Mouse (Mus musculus) adrenal gland, postnatal 25 days (tissue): ENCODE measurements around the gene Abcd1. TPM values are rescaled to one million over a fixed set of nuclear protein-coding genes. Genes with fewer than 3 reads are reported as not detected.

ENCODE experiments used
- DNase-seq: peaks from one replicate; pipeline ENCODE4 v3.0.0; 2021; ENCODE audit warnings: mixed read lengths
- total RNA-seq: library from RNA; stranded (reverse); gene quantifications from 2 replicates; pipeline ENCODE4 v1.2.3, GENCODE M21; 2021

Abcd1 gene
- total RNA-seq, 1 experiment from 2014 or later: 37.0 TPM

- no peak for DNase-seq
These were observed 28.5 kb downstream of the Abcd1 start for GRCm38 (mm10) chrX:73744774-73745481.

GRCm38 (mm10) chrX:73748977-73749376 lies 32.6 kb downstream of the Abcd1 start:
- no peak for DNase-seq

GRCm38 (mm10) chrX:73756334-73757140 lies 40.1 kb downstream of the Abcd1 start, which contains the start of gene Plxnb3:
Gene Plxnb3 (plus strand): TSS chrX:73757090.
- no peak for DNase-seq

GRCm38 (mm10) chrX:73758611-73759290 lies 42.4 kb downstream of the Abcd1 start:
- DNase-seq: peak; percentile 16

- DNase-seq: peak; percentile 73
These were observed 48.9 kb downstream of the Abcd1 start for GRCm38 (mm10) chrX:73765311-73765710.

GRCm38 (mm10) chrX:73767267-73767666 lies 50.9 kb downstream of the Abcd1 start:
- DNase-seq: no peak

GRCm38 (mm10) chrX:73774168-73774760 lies 57.9 kb downstream of the Abcd1 start, which contains the start of gene Srpk3:
Gene Srpk3 (plus strand): TSS chrX:73774405.
- DNase-seq: no peak

- no peak for DNase-seq
These were observed 58.5 kb downstream of the Abcd1 start for GRCm38 (mm10) chrX:73774802-73775483.

- no peak for DNase-seq
These were observed 65.8 kb downstream of the Abcd1 start for GRCm38 (mm10) chrX:73782227-73782626.

- DNase-seq: no peak
These were observed 69.3 kb downstream of the Abcd1 start for GRCm38 (mm10) chrX:73785666-73786065.

GRCm38 (mm10) chrX:73786364-73787224 lies 70.2 kb downstream of the Abcd1 start, which contains the start of the genes Idh3g and Ssr4:
Gene Idh3g (minus strand): TSS chrX:73786897.
Gene Ssr4 (plus strand): TSS chrX:73787028.
- peak; percentile 84 for DNase-seq

GRCm38 (mm10) chrX:73787225-73787558 lies 70.8 kb downstream of the Abcd1 start:
- no peak for DNase-seq

Other genes with a start within 250 kb of the Abcd1 start
- gene Bgn, start 233.0 kb upstream of the Abcd1 start, total RNA-seq: 185 and 205 TPM in 2 replicates
- 38.1 and 43.3 TPM in 2 replicates for gene Atp2b3, start 213.5 kb upstream of the Abcd1 start, total RNA-seq
- gene Dusp9, start 77.2 kb upstream of the Abcd1 start, total RNA-seq: 0.33 and 0.88 TPM in 2 replicates
- 9.4 TPM in 2 replicates for gene Pnck, start 56.5 kb upstream of the Abcd1 start, total RNA-seq
- gene Slc6a8, start 43.4 kb upstream of the Abcd1 start, total RNA-seq: 64.2 and 70.4 TPM in 2 replicates
- 250 and 262 TPM in 2 replicates for gene Bcap31, start 422 bp upstream of the Abcd1 start, total RNA-seq
- gene Plxnb3, start 40.5 kb downstream of the Abcd1 start, total RNA-seq: 0.52 and 0.57 TPM in 2 replicates
- gene Srpk3, start 57.8 kb downstream of the Abcd1 start, total RNA-seq: 0.43 and 0.52 TPM in 2 replicates
- 378 and 448 TPM in 2 replicates for gene Idh3g, start 70.3 kb downstream of the Abcd1 start, total RNA-seq
- gene Ssr4, start 70.4 kb downstream of the Abcd1 start, total RNA-seq: 145 and 162 TPM in 2 replicates
- gene Pdzd4, start 108.4 kb downstream of the Abcd1 start, total RNA-seq: 3.1 and 4.6 TPM in 2 replicates
- gene Avpr2, start 175.5 kb downstream of the Abcd1 start, total RNA-seq: not detected in 2 replicates
- 13.5 and 15.2 TPM in 2 replicates for gene L1cam, start 179.5 kb downstream of the Abcd1 start, total RNA-seq
- 3.3 and 4.9 TPM in 2 replicates for gene Arhgap4, start 205.3 kb downstream of the Abcd1 start, total RNA-seq
- 75.2 and 84.9 TPM in 2 replicates for gene Naa10, start 205.3 kb downstream of the Abcd1 start, total RNA-seq
- gene Renbp, start 214.3 kb downstream of the Abcd1 start, total RNA-seq: 11.2 and 13.9 TPM in 2 replicates
- 66.8 and 69.5 TPM in 2 replicates for gene Hcfc1, start 249.8 kb downstream of the Abcd1 start, total RNA-seq